Mouse (Mus musculus): Measurements from ENCODE around the gene Bid. TPM values are rescaled to one million over a fixed set of nuclear protein-coding genes. Genes with fewer than 3 reads are reported as not detected.
"Not testable (repeated sequence)": the region's sequence is repeated elsewhere in the genome, so short reads cannot be mapped to it uniquely, and the experiment has no call there.

Gene Bid
- polyA plus RNA-seq, 1 experiment, result 13.1 TPM

- H3K4me1 ChIP-seq (ENCODE audit: control insufficient read depth, insufficient read depth, low read length), result no peaks in the 10 kb centered on the region
- H3K27ac ChIP-seq (ENCODE audit: insufficient read depth, low read length), result no peak overlapping the region
- TF ChIP-seq CTCF (IDR thresholded peaks at IDR 0.05; ENCODE audit: extremely low read depth, insufficient read depth, low read length), result no peak
- no peak for TF ChIP-seq POLR2A (IDR thresholded peaks at IDR 0.05; ENCODE audit: extremely low read depth, insufficient read depth, low read length)
- H3K4me3 ChIP-seq (ENCODE audit: insufficient read depth, low read length), result no peak overlapping the region
These were observed 21.5 kb upstream of the Bid start for GRCm38 (mm10) chr6:120937999-120938608.

GRCm38 (mm10) chr6:120937104-120937617, 20.5 kb upstream of the Bid start:
- no peaks in the 10 kb centered on the region for H3K4me1 ChIP-seq (ENCODE audit: control insufficient read depth, insufficient read depth, low read length)
- no peak overlapping the region for H3K27ac ChIP-seq (ENCODE audit: insufficient read depth, low read length)
- H3K4me3 ChIP-seq (ENCODE audit: insufficient read depth, low read length), result no peak overlapping the region
- TF ChIP-seq CTCF (IDR thresholded peaks at IDR 0.05; ENCODE audit: extremely low read depth, insufficient read depth, low read length), result no peak

GRCm38 (mm10) chr6:120934176-120934575, 17.5 kb upstream of the Bid start:
- Histone ChIP-seq H3K4me1 (ENCODE audit: control insufficient read depth, insufficient read depth, low read length) (no peaks in the 10 kb centered on the region), H3K27ac (ENCODE audit: insufficient read depth, low read length) (no peak overlapping the region), H3K4me3 (ENCODE audit: insufficient read depth, low read length) (no peak overlapping the region)
- TF ChIP-seq POLR2A (IDR thresholded peaks at IDR 0.05; ENCODE audit: extremely low read depth, insufficient read depth, low read length) (no peak), CTCF (IDR thresholded peaks at IDR 0.05; ENCODE audit: extremely low read depth, insufficient read depth, low read length) (no peak)

- no peak overlapping the region for H3K27ac ChIP-seq (ENCODE audit: insufficient read depth, low read length)
- H3K4me1 ChIP-seq (ENCODE audit: control insufficient read depth, insufficient read depth, low read length), result no peaks in the 10 kb centered on the region
- no peak overlapping the region for H3K4me3 ChIP-seq (ENCODE audit: insufficient read depth, low read length)
- TF ChIP-seq POLR2A (IDR thresholded peaks at IDR 0.05; ENCODE audit: extremely low read depth, insufficient read depth, low read length) (no peak), CTCF (IDR thresholded peaks at IDR 0.05; ENCODE audit: extremely low read depth, insufficient read depth, low read length) (no peak)
These were observed 17.0 kb upstream of the Bid start for GRCm38 (mm10) chr6:120933670-120934069.

- no peak overlapping the region for H3K4me3 ChIP-seq (ENCODE audit: insufficient read depth, low read length)
- TF ChIP-seq CTCF (IDR thresholded peaks at IDR 0.05; ENCODE audit: extremely low read depth, insufficient read depth, low read length) (no peak), POLR2A (IDR thresholded peaks at IDR 0.05; ENCODE audit: extremely low read depth, insufficient read depth, low read length) (no peak)
- H3K4me1 ChIP-seq (ENCODE audit: control insufficient read depth, insufficient read depth, low read length), result no peaks in the 10 kb centered on the region
- H3K27ac ChIP-seq (ENCODE audit: insufficient read depth, low read length), result no peak overlapping the region
These were observed 15.9 kb upstream of the Bid start for GRCm38 (mm10) chr6:120932597-120932996.

- Histone ChIP-seq H3K4me3 (ENCODE audit: insufficient read depth, low read length) (no peak overlapping the region), H3K27ac (ENCODE audit: insufficient read depth, low read length) (no peak overlapping the region), H3K4me1 (ENCODE audit: control insufficient read depth, insufficient read depth, low read length) (no peaks in the 10 kb centered on the region)
- TF ChIP-seq POLR2A (IDR thresholded peaks at IDR 0.05; ENCODE audit: extremely low read depth, insufficient read depth, low read length) (no peak), CTCF (IDR thresholded peaks at IDR 0.05; ENCODE audit: extremely low read depth, insufficient read depth, low read length) (no peak)
These were observed 14.0 kb upstream of the Bid start for GRCm38 (mm10) chr6:120930450-120931306.

GRCm38 (mm10) chr6:120929421-120929820, 12.8 kb upstream of the Bid start:
- no peak for TF ChIP-seq POLR2A (IDR thresholded peaks at IDR 0.05; ENCODE audit: extremely low read depth, insufficient read depth, low read length)
- no peak for TF ChIP-seq CTCF (IDR thresholded peaks at IDR 0.05; ENCODE audit: extremely low read depth, insufficient read depth, low read length)
- Histone ChIP-seq H3K4me3 (ENCODE audit: insufficient read depth, low read length) (no peak overlapping the region), H3K4me1 (ENCODE audit: control insufficient read depth, insufficient read depth, low read length) (no peaks in the 10 kb centered on the region), H3K27ac (ENCODE audit: insufficient read depth, low read length) (no peak overlapping the region)

GRCm38 (mm10) chr6:120927765-120928164, 11.1 kb upstream of the Bid start:
- Histone ChIP-seq H3K4me3 (ENCODE audit: insufficient read depth, low read length) (no peak overlapping the region), H3K4me1 (ENCODE audit: control insufficient read depth, insufficient read depth, low read length) (no peaks in the 10 kb centered on the region), H3K27ac (ENCODE audit: insufficient read depth, low read length) (no peak overlapping the region)
- TF ChIP-seq CTCF (IDR thresholded peaks at IDR 0.05; ENCODE audit: extremely low read depth, insufficient read depth, low read length) (no peak), POLR2A (IDR thresholded peaks at IDR 0.05; ENCODE audit: extremely low read depth, insufficient read depth, low read length) (no peak)

- TF ChIP-seq CTCF (IDR thresholded peaks at IDR 0.05; ENCODE audit: extremely low read depth, insufficient read depth, low read length), result no peak
- no peak for TF ChIP-seq POLR2A (IDR thresholded peaks at IDR 0.05; ENCODE audit: extremely low read depth, insufficient read depth, low read length)
- H3K4me3 ChIP-seq (ENCODE audit: insufficient read depth, low read length), result no peak overlapping the region
- H3K27ac ChIP-seq (ENCODE audit: insufficient read depth, low read length), result no peak overlapping the region
- H3K4me1 ChIP-seq (ENCODE audit: control insufficient read depth, insufficient read depth, low read length), result no peaks in the 10 kb centered on the region
These were observed 10.2 kb upstream of the Bid start for GRCm38 (mm10) chr6:120926880-120927279.

GRCm38 (mm10) chr6:120924791-120925321, 8.2 kb upstream of the Bid start:
- H3K4me3 ChIP-seq (ENCODE audit: insufficient read depth, low read length); H3K27ac ChIP-seq (ENCODE audit: insufficient read depth, low read length); H3K4me1 ChIP-seq (ENCODE audit: control insufficient read depth, insufficient read depth, low read length): not testable (repeated sequence)

All from cortical plate, adult 2 months (tissue).